Mouse (Mus musculus): ENCODE measurements at regions not wholly inside any gene's neighbourhood (a gene's known extent, or its start where the extent isn't known, plus 50 kb on each side); places are given as distances from the start of the nearest gene placed in this dataset.

DNA sequence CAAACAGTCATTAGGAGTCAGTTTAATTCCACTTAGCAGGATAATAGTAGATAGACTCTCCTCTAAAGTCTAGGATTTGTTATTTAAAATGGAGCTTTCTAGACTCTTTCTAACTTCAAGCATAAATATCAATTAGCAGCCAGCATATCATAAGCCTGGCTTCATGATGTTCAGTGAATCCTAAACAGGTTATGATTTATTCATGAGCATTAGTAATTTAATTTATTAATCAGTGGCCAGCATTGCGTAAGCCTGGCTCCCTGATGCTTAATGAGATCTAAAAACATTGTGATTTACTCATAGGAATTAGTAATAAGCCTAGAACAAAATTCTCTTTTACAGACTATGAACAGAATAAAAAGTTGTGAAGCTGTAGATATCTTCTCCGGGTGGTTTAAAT is 64.6 kb upstream of the Rmdn2 start:
- TF ChIP-seq MAFK (IDR thresholded peaks at IDR 0.05; ENCODE audit: insufficient read depth, low read depth, low read length) (no peak), ZC3H11A (IDR thresholded peaks at IDR 0.05; ENCODE audit: borderline replicate concordance, low read depth, low read length) (no peak), HCFC1 (IDR thresholded peaks at IDR 0.05; ENCODE audit: borderline replicate concordance, insufficient read depth, low read length) (no peak)

Data from ES-E14 (cell line).